Mouse (Mus musculus): ENCODE data around the gene Col4a1. TPM values are rescaled to one million over a fixed set of nuclear protein-coding genes. Genes with fewer than 3 reads are reported as not detected.

The Col4a1 gene
- polyA plus RNA-seq, 1 experiment from 2014 or later: 102 TPM

DNA sequence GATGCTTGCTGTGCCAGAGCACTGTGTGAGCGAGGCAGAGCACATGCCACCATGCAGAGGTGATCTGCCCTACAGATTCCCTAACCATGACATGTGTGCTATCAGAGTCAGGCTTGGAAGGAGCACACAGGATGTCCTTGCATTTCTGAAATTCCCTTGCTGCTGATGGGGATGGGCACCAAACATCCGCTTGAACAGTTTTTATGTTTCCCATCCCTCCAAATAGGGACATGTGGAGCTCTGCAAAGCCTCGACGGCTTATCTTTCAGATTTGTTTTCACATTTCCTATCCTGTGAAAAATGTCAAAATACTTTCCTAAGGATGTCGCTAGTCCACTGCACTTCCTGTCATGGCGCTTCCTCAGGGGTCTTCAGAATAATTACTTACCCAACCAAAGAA, 40.4 kb downstream of the Col4a1 start:
- no peak overlapping the region for H3K27ac ChIP-seq
- ATAC-seq (ENCODE audit: low FRiP score): no peak
- H3K4me2 ChIP-seq: no peak overlapping the region
- H3K27me3 ChIP-seq: no peaks in the 10 kb centered on the region
- 0 out of 2 replicates have a peak, but pooled peaks cover 4% of the 10 kb centered on the region for H3K4me1 ChIP-seq
- no peak overlapping the region for H3K9ac ChIP-seq
- WGBS: 88% methylated on average over 6 of the region's 6 CpGs
- no peaks in the 10 kb centered on the region for H3K9me3 ChIP-seq
- no peaks in the 10 kb centered on the region for H3K36me3 ChIP-seq (replicated peaks)
- no peak overlapping the region for H3K4me3 ChIP-seq (replicated peaks)

DNA sequence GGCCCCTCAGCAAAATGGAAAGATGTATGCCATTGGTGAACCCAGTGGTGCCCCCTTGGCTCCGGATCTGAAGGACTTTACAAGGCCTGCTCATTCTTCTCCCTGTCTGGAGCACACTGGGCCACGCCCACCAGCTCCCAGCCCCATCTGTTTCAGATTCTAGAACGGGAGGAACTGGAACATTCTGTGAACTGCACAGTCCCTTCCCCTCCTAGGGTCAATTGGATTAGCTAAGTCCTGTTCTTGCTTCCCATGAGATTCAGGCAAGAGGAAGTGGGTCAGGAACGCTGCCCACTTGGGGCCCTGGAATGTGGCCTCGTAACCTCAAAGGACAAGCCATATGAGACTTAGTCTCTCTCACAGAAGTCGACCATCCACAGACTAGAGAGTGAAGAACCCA, 41.8 kb downstream of the Col4a1 start:
- no peak overlapping the region for H3K4me2 ChIP-seq

DNA sequence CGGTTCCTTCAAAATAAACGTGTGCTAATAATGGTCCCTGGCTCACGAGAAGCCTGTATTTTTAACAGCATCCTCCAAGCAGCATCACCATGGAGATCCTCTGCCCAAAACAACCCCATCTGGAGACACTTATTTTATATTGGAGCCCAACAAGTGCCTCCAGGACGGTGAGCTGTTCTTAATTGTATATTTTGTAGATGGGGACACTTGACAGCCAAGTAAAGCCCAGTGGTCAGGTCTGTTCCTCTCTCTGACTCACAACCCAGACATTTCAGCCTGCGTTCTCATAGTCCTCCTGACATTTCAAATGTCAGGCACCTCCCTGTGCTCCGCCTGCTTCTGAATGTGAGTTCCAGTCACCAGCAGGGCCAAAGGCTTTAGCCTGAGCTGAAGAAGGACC, 43.9 kb downstream of the Col4a1 start:
- no peak overlapping the region for H3K4me3 ChIP-seq (replicated peaks)
- H3K27ac ChIP-seq: no peak overlapping the region
- H3K4me1 ChIP-seq: no peaks in the 10 kb centered on the region
- no peaks in the 10 kb centered on the region for H3K27me3 ChIP-seq
- H3K4me2 ChIP-seq: no peak overlapping the region
- 83% methylated on average over 6 of the region's 6 CpGs for WGBS
- no peak overlapping the region for H3K9ac ChIP-seq
- ATAC-seq (ENCODE audit: low FRiP score): no peak
- H3K36me3 ChIP-seq (replicated peaks): no peaks in the 10 kb centered on the region
- no peaks in the 10 kb centered on the region for H3K9me3 ChIP-seq

More for the DNA sequence above, 41.8 kb downstream of the Col4a1 start:
- Histone ChIP-seq H3K36me3 (replicated peaks) (no peaks in the 10 kb centered on the region), H3K27me3 (no peaks in the 10 kb centered on the region), H3K4me3 (replicated peaks) (no peak overlapping the region), H3K9ac (no peak overlapping the region), H3K4me1 (0 out of 2 replicates have a peak, but pooled peaks cover 4% of the 10 kb centered on the region), H3K27ac (no peak overlapping the region), H3K9me3 (no peaks in the 10 kb centered on the region)
- whole genome bisulfite sequencing: 80% methylated on average over 6 of the region's 6 CpGs
- no peak for ATAC-seq (ENCODE audit: low FRiP score)

- no peaks in the 10 kb centered on the region for H3K4me1 ChIP-seq
- H3K9ac ChIP-seq: no peak overlapping the region
- H3K4me2 ChIP-seq: no peak overlapping the region
- no peaks in the 10 kb centered on the region for H3K27me3 ChIP-seq
- H3K4me3 ChIP-seq (replicated peaks): no peak overlapping the region
- ATAC-seq (ENCODE audit: low FRiP score): no peak
- H3K9me3 ChIP-seq: no peaks in the 10 kb centered on the region
- no peaks in the 10 kb centered on the region for H3K36me3 ChIP-seq (replicated peaks)
- WGBS: 85% methylated on average over 2 of the region's 2 CpGs
- no peak overlapping the region for H3K27ac ChIP-seq
Observed at GRCm38 (mm10) chr8:11266471-11266870, 46.2 kb downstream of the Col4a1 start.

- 70% methylated on average over 3 of the region's 3 CpGs for WGBS
- Histone ChIP-seq H3K4me3 (replicated peaks) (no peak overlapping the region), H3K9ac (no peak overlapping the region), H3K4me1 (no peaks in the 10 kb centered on the region), H3K4me2 (no peak overlapping the region), H3K27ac (no peak overlapping the region), H3K27me3 (no peaks in the 10 kb centered on the region), H3K9me3 (no peaks in the 10 kb centered on the region), H3K36me3 (replicated peaks) (no peaks in the 10 kb centered on the region)
- ATAC-seq (ENCODE audit: low FRiP score): no peak
Observed at GRCm38 (mm10) chr8:11265971-11266370, 46.7 kb downstream of the Col4a1 start.

DNA sequence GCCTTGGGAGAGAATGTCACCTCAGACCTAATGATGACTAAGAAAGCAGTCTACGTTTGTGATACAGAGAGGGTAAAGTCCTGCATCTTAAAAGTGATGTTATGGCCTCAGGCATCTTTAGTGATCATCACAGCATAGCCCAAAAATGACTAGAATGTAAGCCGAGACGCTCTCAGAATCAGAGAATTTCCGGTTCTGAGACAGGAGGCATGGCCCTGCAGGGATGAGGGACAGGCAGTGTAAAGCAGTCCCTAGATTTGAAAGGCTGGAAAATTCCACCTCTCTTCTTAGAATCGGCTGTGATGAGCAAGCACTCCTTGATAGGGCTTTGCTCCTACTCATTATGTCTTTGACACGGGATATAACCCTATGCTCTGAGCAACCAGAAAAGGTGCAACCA, 48.8 kb downstream of the Col4a1 start:
- ATAC-seq (ENCODE audit: low FRiP score): no peak
- no peak overlapping the region for H3K9ac ChIP-seq
- no peak overlapping the region for H3K4me3 ChIP-seq (replicated peaks)
- no peaks in the 10 kb centered on the region for H3K9me3 ChIP-seq
- no peaks in the 10 kb centered on the region for H3K27me3 ChIP-seq
- WGBS: 84% methylated on average over 6 of the region's 6 CpGs
- no peaks in the 10 kb centered on the region for H3K4me1 ChIP-seq
- no peaks in the 10 kb centered on the region for H3K36me3 ChIP-seq (replicated peaks)
- H3K4me2 ChIP-seq: no peak overlapping the region
- H3K27ac ChIP-seq: no peak overlapping the region

- H3K9me3 ChIP-seq: no peaks in the 10 kb centered on the region
- no peak overlapping the region for H3K4me3 ChIP-seq (replicated peaks)
- H3K36me3 ChIP-seq (replicated peaks): no peaks in the 10 kb centered on the region
- H3K4me2 ChIP-seq: no peak overlapping the region
- no peak overlapping the region for H3K9ac ChIP-seq
- ATAC-seq (ENCODE audit: low FRiP score): no peak
- 84% methylated on average over 15 of the region's 15 CpGs for WGBS
- H3K4me1 ChIP-seq: no peaks in the 10 kb centered on the region
- H3K27me3 ChIP-seq: no peaks in the 10 kb centered on the region
- no peak overlapping the region for H3K27ac ChIP-seq
Observed at GRCm38 (mm10) chr8:11262031-11262735, 50.4 kb downstream of the Col4a1 start.

GRCm38 (mm10) chr8:11259832-11260615, 52.6 kb downstream of the Col4a1 start:
- 45% methylated on average over 10 of the region's 10 CpGs for WGBS
- Histone ChIP-seq H3K4me1 (no peaks in the 10 kb centered on the region), H3K4me2 (no peak overlapping the region), H3K27ac (no peak overlapping the region), H3K4me3 (replicated peaks) (no peak overlapping the region), H3K9me3 (no peaks in the 10 kb centered on the region), H3K9ac (no peak overlapping the region), H3K36me3 (replicated peaks) (no peaks in the 10 kb centered on the region), H3K27me3 (no peaks in the 10 kb centered on the region)
- ATAC-seq (ENCODE audit: low FRiP score): no peak

DNA sequence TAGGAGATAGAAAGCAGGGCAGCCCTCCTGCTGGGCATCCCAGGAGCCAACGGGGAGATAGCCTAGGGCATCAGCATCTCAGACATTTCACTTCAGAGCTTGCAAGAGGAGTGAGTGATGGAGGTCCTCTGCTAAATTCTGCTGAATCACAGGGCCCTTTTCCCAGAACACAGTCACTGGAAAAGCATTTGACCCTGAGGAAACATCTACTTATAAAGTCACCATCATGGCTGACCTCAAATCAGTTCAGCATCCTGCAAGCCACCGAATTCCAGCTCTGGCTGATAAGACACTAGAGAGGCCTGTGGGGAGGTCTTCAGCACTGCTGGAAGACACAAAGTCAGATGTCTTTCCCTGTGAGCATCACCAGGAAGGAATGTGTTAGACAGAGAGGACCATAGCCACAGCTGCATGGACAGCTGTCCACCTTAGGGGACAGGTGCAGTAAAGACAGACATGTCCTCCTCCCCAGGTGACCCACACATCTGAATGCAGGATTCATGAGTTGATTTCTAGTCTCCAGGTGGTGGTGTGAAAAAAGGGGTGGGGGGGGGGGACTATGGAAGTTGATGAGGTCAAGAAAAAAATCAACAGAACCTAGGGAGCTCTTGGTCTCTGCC, 54.0 kb downstream of the Col4a1 start:
- Histone ChIP-seq H3K9me3 (no peaks in the 10 kb centered on the region), H3K27ac (no peak overlapping the region), H3K36me3 (replicated peaks) (no peaks in the 10 kb centered on the region), H3K4me3 (replicated peaks) (no peak overlapping the region), H3K4me1 (no peaks in the 10 kb centered on the region), H3K27me3 (no peaks in the 10 kb centered on the region), H3K4me2 (no peak overlapping the region), H3K9ac (no peak overlapping the region)
- WGBS: 72% methylated on average over 2 of the region's 2 CpGs
- no peak for ATAC-seq (ENCODE audit: low FRiP score)

GRCm38 (mm10) chr8:11257079-11258017, 55.3 kb downstream of the Col4a1 start:
- Histone ChIP-seq H3K9me3 (no peaks in the 10 kb centered on the region), H3K27me3 (no peaks in the 10 kb centered on the region), H3K27ac (no peak overlapping the region), H3K4me2 (no peak overlapping the region), H3K4me1 (no peaks in the 10 kb centered on the region), H3K9ac (no peak overlapping the region), H3K36me3 (replicated peaks) (no peaks in the 10 kb centered on the region), H3K4me3 (replicated peaks) (no peak overlapping the region)
- WGBS: 84% methylated on average over 13 of the region's 13 CpGs
- no peak for ATAC-seq (ENCODE audit: low FRiP score)

- WGBS: 75% methylated on average over 7 of the region's 7 CpGs
- Histone ChIP-seq H3K36me3 (replicated peaks) (no peaks in the 10 kb centered on the region), H3K4me3 (replicated peaks) (no peak overlapping the region), H3K9ac (no peak overlapping the region), H3K4me2 (no peak overlapping the region), H3K9me3 (no peaks in the 10 kb centered on the region), H3K27ac (no peak overlapping the region), H3K27me3 (no peaks in the 10 kb centered on the region), H3K4me1 (no peaks in the 10 kb centered on the region)
- no peak for ATAC-seq (ENCODE audit: low FRiP score)
Observed at GRCm38 (mm10) chr8:11256405-11256804, 56.2 kb downstream of the Col4a1 start.

GRCm38 (mm10) chr8:11255680-11256079, 56.9 kb downstream of the Col4a1 start:
- Histone ChIP-seq H3K4me2 (no peak overlapping the region), H3K4me3 (replicated peaks) (no peak overlapping the region), H3K27ac (no peak overlapping the region), H3K36me3 (replicated peaks) (no peaks in the 10 kb centered on the region), H3K27me3 (no peaks in the 10 kb centered on the region), H3K9ac (no peak overlapping the region), H3K9me3 (no peaks in the 10 kb centered on the region), H3K4me1 (no peaks in the 10 kb centered on the region)
- 82% methylated on average over 7 of the region's 7 CpGs for WGBS
- no peak for ATAC-seq (ENCODE audit: low FRiP score)
